Comparison of ENCODE assay signal across 16 mouse cellular contexts in genomic region chr2:49718935-49719850, GRCm38 (mm10).
DNase-seq lines count a peak whose midpoint lies in the region; ATAC-seq and TF ChIP-seq lines count a peak whose summit lies in the region.
"Had no signal": no experiment of that assay in that cellular context is flagged by ENCODE, and none has a peak within 500 bp of the region (broad histone marks: within the 10 kb centered on the region; RNA-seq: fewer than 3 reads in every experiment).

No protein-coding gene starts in this region.

- H3K4me2 ChIP-seq in forebrain, embryonic 16.5 days (ENCODE audit: low read length): no peak overlapping the region
- no peak overlapping the region for H3K4me2 ChIP-seq in neural tube, embryonic 13.5 days

- H3K9ac ChIP-seq in forebrain, embryonic 16.5 days (replicated peaks; ENCODE audit: low read depth, low read length): no peak overlapping the region
- H3K9ac ChIP-seq in neural tube, embryonic 13.5 days: no peak overlapping the region
- H3K9ac ChIP-seq: intestine, embryonic 15.5 days; liver, embryonic 14.5 days had no signal

- WGBS in forebrain, embryonic 16.5 days: 1% methylated on average over 8 of the region's 8 CpGs
- WGBS in limb, embryonic 10.5 days: 13% methylated on average over 8 of the region's 8 CpGs
- WGBS in neural tube, embryonic 13.5 days: 19% methylated on average over 8 of the region's 8 CpGs

- no peak overlapping the region for H3K4me3 ChIP-seq in left cerebral cortex, adult 2 months
- H3K4me3 ChIP-seq in forebrain, embryonic 16.5 days (replicated peaks; ENCODE audit: low read length): no peak overlapping the region
- H3K4me3 ChIP-seq in limb, embryonic 10.5 days: no peak overlapping the region
- H3K4me3 ChIP-seq in neural tube, embryonic 13.5 days: no peak overlapping the region
- H3K4me3 ChIP-seq: embryonic facial prominence, embryonic 13.5 days; intestine, embryonic 15.5 days had no signal

- peak; percentile 54 for ATAC-seq in forebrain, embryonic 16.5 days
- ATAC-seq in neural tube, embryonic 13.5 days (ENCODE audit: low read depth): no peak
- no peak for ATAC-seq in cerebellum, adult (ENCODE audit: insufficient number of reproducible peaks, low FRiP score, low TSS enrichment)

- peaks cover 12% of the 10 kb centered on the region for H3K36me3 ChIP-seq in forebrain, embryonic 16.5 days (ENCODE audit: control insufficient read depth, insufficient read depth)
- H3K36me3 ChIP-seq in limb, embryonic 10.5 days: peaks cover 38% of the 10 kb centered on the region
- peaks cover 35% of the 10 kb centered on the region for H3K36me3 ChIP-seq in neural tube, embryonic 13.5 days
- H3K36me3 ChIP-seq: intestine, embryonic 15.5 days had no signal

- H3K9me3 ChIP-seq in forebrain, embryonic 16.5 days (ENCODE audit: control insufficient read depth, low read length): no peaks in the 10 kb centered on the region
- H3K9me3 ChIP-seq in limb, embryonic 10.5 days (replicated peaks): no peaks in the 10 kb centered on the region
- H3K9me3 ChIP-seq in neural tube, embryonic 13.5 days: no peaks in the 10 kb centered on the region
- H3K9me3 ChIP-seq: embryonic facial prominence, embryonic 13.5 days; intestine, embryonic 15.5 days had no signal

- no peak for TF ChIP-seq CTCF in left cerebral cortex, adult 2 months (IDR thresholded peaks at IDR 0.05)

- intact Hi-C loops in left cerebral cortex, adult 2 months (cut with DNase I): no loop called here
- intact Hi-C loops in left cerebral cortex, postnatal 4 days (cut with DNase I): loop anchor here (5.0 kb wide), 1 partner anchor 97 kb away; no protein-coding TSS in a partner anchor

- H3K4me1 ChIP-seq in forebrain, embryonic 16.5 days (replicated peaks; ENCODE audit: control insufficient read depth, insufficient read depth, low read length): peaks cover 53% of the 10 kb centered on the region
- peaks cover 57% of the 10 kb centered on the region for H3K4me1 ChIP-seq in limb, embryonic 10.5 days
- peaks cover 57% of the 10 kb centered on the region for H3K4me1 ChIP-seq in neural tube, embryonic 13.5 days (replicated peaks)

- DNase-seq in left cerebral cortex, adult 2 months (ENCODE audit: extremely low spot score in 1 of 2, low spot score in 2 of 2): no peak
- no peak for DNase-seq in left cerebral cortex, postnatal 4 days
- DNase-seq in limb, embryonic 10.5 days (ENCODE audit: low spot score): no peak
- no peak for DNase-seq in adipocyte (ENCODE audit: low spot score)
- DNase-seq in kidney, postnatal 14 days: no peak
- DNase-seq: adrenal gland, postnatal 36 days; cerebellum, adult 2 months; kidney, postnatal 4 days; right cerebral cortex, postnatal 4 days had no signal

- peak overlapping the region; percentile 45; the same call in 1 of the 2 replicates for H3K27ac ChIP-seq in left cerebral cortex, adult 2 months
- peak overlapping the region; percentile 77 for H3K27ac ChIP-seq in forebrain, embryonic 16.5 days (ENCODE audit: low read length)
- peak overlapping the region; percentile 86 for H3K27ac ChIP-seq in limb, embryonic 10.5 days
- H3K27ac ChIP-seq in neural tube, embryonic 13.5 days (replicated peaks): peak overlapping the region; percentile 81
- H3K27ac ChIP-seq: embryonic facial prominence, embryonic 13.5 days; liver, embryonic 14.5 days; macrophage had no signal

- no peaks in the 10 kb centered on the region for H3K27me3 ChIP-seq in forebrain, embryonic 16.5 days (replicated peaks; ENCODE audit: control insufficient read depth, insufficient read depth, low read length)
- H3K27me3 ChIP-seq in limb, embryonic 10.5 days (ENCODE audit: low read depth, poor library complexity, severe bottlenecking): no peaks in the 10 kb centered on the region
- H3K27me3 ChIP-seq in neural tube, embryonic 13.5 days: no peaks in the 10 kb centered on the region
- H3K27me3 ChIP-seq: embryonic facial prominence, embryonic 13.5 days had no signal
